Mouse (Mus musculus): Measurements from ENCODE around the gene Wfdc9. TPM values are rescaled to one million over a fixed set of nuclear protein-coding genes. Genes with fewer than 3 reads are reported as not detected.
"Not testable (repeated sequence)": the region's sequence is repeated elsewhere in the genome, so short reads cannot be mapped to it uniquely, and the experiment has no call there.

Gene Wfdc9
- polyA plus RNA-seq, 1 experiment from 2014 or later, result not detected

- no peak for DNase-seq (ENCODE audit: low spot score)
Measured at GRCm38 (mm10) chr2:164621775-164622174, 34.6 kb downstream of the Wfdc9 start.

- DNase-seq (ENCODE audit: low spot score), result no peak
Measured at GRCm38 (mm10) chr2:164619050-164619449, 37.3 kb downstream of the Wfdc9 start.

GRCm38 (mm10) chr2:164615386-164615785, 41.0 kb downstream of the Wfdc9 start:
- DNase-seq (ENCODE audit: low spot score), result no peak

GRCm38 (mm10) chr2:164613471-164613870, 42.9 kb downstream of the Wfdc9 start, which contains the start of the genes Wfdc6b and Wfdc8:
Wfdc6b (plus strand) TSS chr2:164613522.
Wfdc8 (minus strand) TSS chr2:164613626.
- DNase-seq (ENCODE audit: low spot score), result not testable (repeated sequence)

- DNase-seq (ENCODE audit: low spot score), result no peak
Measured at GRCm38 (mm10) chr2:164608781-164609180, 47.6 kb downstream of the Wfdc9 start.

- DNase-seq (ENCODE audit: low spot score), result no peak
Measured at GRCm38 (mm10) chr2:164604411-164604810, 52.0 kb downstream of the Wfdc9 start.

GRCm38 (mm10) chr2:164603482-164603881, 52.9 kb downstream of the Wfdc9 start:
- DNase-seq (ENCODE audit: low spot score), result no peak

- no peak for DNase-seq (ENCODE audit: low spot score)
Measured at GRCm38 (mm10) chr2:164600179-164600578, 56.2 kb downstream of the Wfdc9 start.

Other genes starting within 250 kb of the Wfdc9 start
- 28.7 and 40.4 TPM in 2 replicates for gene Sdc4, start 212.7 kb downstream of the Wfdc9 start, polyA plus RNA-seq (2015; fragmentation: Nextera tagmentation; extraction: Ambion mirVana)
- 77.2 and 83.7 TPM in 2 replicates for gene Sys1, start 199.6 kb downstream of the Wfdc9 start, polyA plus RNA-seq (2015; fragmentation: Nextera tagmentation; extraction: Ambion mirVana)
- gene Gm20458, start 195.6 kb downstream of the Wfdc9 start, polyA plus RNA-seq (2015; fragmentation: Nextera tagmentation; extraction: Ambion mirVana), result 19.4 and 21.5 TPM in 2 replicates
- not detected in 2 replicates for gene Trp53tg5, start 182.9 kb downstream of the Wfdc9 start, polyA plus RNA-seq (2015; fragmentation: Nextera tagmentation; extraction: Ambion mirVana)
- 12.6 and 15.3 TPM in 2 replicates for gene Dbndd2, start 170.5 kb downstream of the Wfdc9 start, polyA plus RNA-seq (2015; fragmentation: Nextera tagmentation; extraction: Ambion mirVana)
- gene Pigt, start 159.1 kb downstream of the Wfdc9 start, polyA plus RNA-seq (2015; fragmentation: Nextera tagmentation; extraction: Ambion mirVana), result 47.2 and 51.1 TPM in 2 replicates
- gene Wfdc2, start 94.2 kb downstream of the Wfdc9 start, polyA plus RNA-seq (2015; fragmentation: Nextera tagmentation; extraction: Ambion mirVana), result 51.3 and 53.4 TPM in 2 replicates
- gene Spint3, start 83.1 kb downstream of the Wfdc9 start, polyA plus RNA-seq (2015; fragmentation: Nextera tagmentation; extraction: Ambion mirVana), result not detected in 2 replicates
- not detected in 2 replicates for gene Wfdc6a, start 71.1 kb downstream of the Wfdc9 start, polyA plus RNA-seq (2015; fragmentation: Nextera tagmentation; extraction: Ambion mirVana)
- gene Eppin, start 63.0 kb downstream of the Wfdc9 start, polyA plus RNA-seq (2015; fragmentation: Nextera tagmentation; extraction: Ambion mirVana), result not detected in 2 replicates
- gene Wfdc6b, start 43.1 kb downstream of the Wfdc9 start, polyA plus RNA-seq (2015; fragmentation: Nextera tagmentation; extraction: Ambion mirVana), result not detected in 2 replicates
- gene Wfdc8, start 43.0 kb downstream of the Wfdc9 start, polyA plus RNA-seq (2015; fragmentation: Nextera tagmentation; extraction: Ambion mirVana), result not detected in 2 replicates
- gene Wfdc16, start 17.8 kb downstream of the Wfdc9 start, polyA plus RNA-seq (2015; fragmentation: Nextera tagmentation; extraction: Ambion mirVana), result not detected in 2 replicates
- gene Wfdc10, start 537 bp downstream of the Wfdc9 start, polyA plus RNA-seq (2015; fragmentation: Nextera tagmentation; extraction: Ambion mirVana), result 0.42 TPM in 1 of 2 replicates, not detected in the other
- not detected in 2 replicates for gene Wfdc11, start 17.5 kb upstream of the Wfdc9 start, polyA plus RNA-seq (2015; fragmentation: Nextera tagmentation; extraction: Ambion mirVana)
- gene Wfdc13, start 28.5 kb upstream of the Wfdc9 start, polyA plus RNA-seq (2015; fragmentation: Nextera tagmentation; extraction: Ambion mirVana), result not detected in 2 replicates
- gene Spint4, start 41.9 kb upstream of the Wfdc9 start, polyA plus RNA-seq (2015; fragmentation: Nextera tagmentation; extraction: Ambion mirVana), result not detected in 2 replicates
- not detected in 2 replicates for gene Spint5, start 58.7 kb upstream of the Wfdc9 start, polyA plus RNA-seq (2015; fragmentation: Nextera tagmentation; extraction: Ambion mirVana)
- 0.49 and 0.56 TPM in 2 replicates for gene Wfdc3, start 89.3 kb upstream of the Wfdc9 start, polyA plus RNA-seq (2015; fragmentation: Nextera tagmentation; extraction: Ambion mirVana)
- 70.4 and 85.2 TPM in 2 replicates for gene Dnttip1, start 89.4 kb upstream of the Wfdc9 start, polyA plus RNA-seq (2015; fragmentation: Nextera tagmentation; extraction: Ambion mirVana)
- gene Ube2c, start 113.3 kb upstream of the Wfdc9 start, polyA plus RNA-seq (2015; fragmentation: Nextera tagmentation; extraction: Ambion mirVana), result 379 and 497 TPM in 2 replicates
- 5.8 and 10.7 TPM in 2 replicates for gene Tnnc2, start 123.4 kb upstream of the Wfdc9 start, polyA plus RNA-seq (2015; fragmentation: Nextera tagmentation; extraction: Ambion mirVana)
- 7.0 and 7.7 TPM in 2 replicates for gene Snx21, start 129.2 kb upstream of the Wfdc9 start, polyA plus RNA-seq (2015; fragmentation: Nextera tagmentation; extraction: Ambion mirVana)
- gene Acot8, start 148.3 kb upstream of the Wfdc9 start, polyA plus RNA-seq (2015; fragmentation: Nextera tagmentation; extraction: Ambion mirVana), result 30.0 and 31.1 TPM in 2 replicates
- 7.1 TPM in 2 replicates for gene Zswim3, start 148.5 kb upstream of the Wfdc9 start, polyA plus RNA-seq (2015; fragmentation: Nextera tagmentation; extraction: Ambion mirVana)
- 8.7 and 9.1 TPM in 2 replicates for gene Zswim1, start 166.1 kb upstream of the Wfdc9 start, polyA plus RNA-seq (2015; fragmentation: Nextera tagmentation; extraction: Ambion mirVana)
- 0.17 and 0.85 TPM in 2 replicates for gene Spata25, start 172.0 kb upstream of the Wfdc9 start, polyA plus RNA-seq (2015; fragmentation: Nextera tagmentation; extraction: Ambion mirVana)
- gene Ctsa, start 176.3 kb upstream of the Wfdc9 start, polyA plus RNA-seq (2015; fragmentation: Nextera tagmentation; extraction: Ambion mirVana), result 154 and 164 TPM in 2 replicates
- 5.3 and 5.9 TPM in 2 replicates for gene Neurl2, start 176.9 kb upstream of the Wfdc9 start, polyA plus RNA-seq (2015; fragmentation: Nextera tagmentation; extraction: Ambion mirVana)
- 424 and 433 TPM in 2 replicates for gene Pltp, start 201.1 kb upstream of the Wfdc9 start, polyA plus RNA-seq (2015; fragmentation: Nextera tagmentation; extraction: Ambion mirVana)
- gene Pcif1, start 222.7 kb upstream of the Wfdc9 start, polyA plus RNA-seq (2015; fragmentation: Nextera tagmentation; extraction: Ambion mirVana), result 92.5 and 107 TPM in 2 replicates

Data from thymus, postnatal 0 days (tissue).